9 mouse cellular contexts compared by ENCODE assay signal in genomic region chr13:55168958-55169369, GRCm38 (mm10). TPM values are rescaled to one million over a fixed set of nuclear protein-coding genes. Genes with fewer than 3 reads are reported as not detected.
DNase-seq lines count a peak whose midpoint lies in the region; ATAC-seq lines count a peak whose summit lies in the region.
"Had no signal": no experiment of that assay in that cellular context is flagged by ENCODE, and none has a peak within 500 bp of the region (broad histone marks: within the 10 kb centered on the region; RNA-seq: fewer than 3 reads in every experiment).

No protein-coding gene starts in this region.

- peak; percentile 35 for DNase-seq in adrenal gland, adult 2 months
- DNase-seq in adrenal gland, postnatal 36 days, result no peak
- DNase-seq in ZHBTc4 (ENCODE audit: low read depth, low spot score), result peak; percentile 46
- DNase-seq in kidney, postnatal 14 days, result peak; percentile 86
- peak; percentile 29 for DNase-seq in midbrain, embryonic 10.5 days (ENCODE audit: low spot score)
- DNase-seq in urinary bladder, postnatal 14 days (ENCODE audit: low spot score), result no peak

- 0 out of 2 replicates have a peak, but pooled peaks cover 2% of the 10 kb centered on the region for H3K27me3 ChIP-seq in heart, embryonic 16.5 days (ENCODE audit: control insufficient read depth, insufficient read depth, low read length)
- peaks cover 9% of the 10 kb centered on the region for H3K27me3 ChIP-seq in midbrain, embryonic 10.5 days (ENCODE audit: low read depth, poor library complexity, severe bottlenecking)
- H3K27me3 ChIP-seq in stomach, embryonic 14.5 days (ENCODE audit: control insufficient read depth, insufficient read depth, low read length), result no peaks in the 10 kb centered on the region

- H3K9ac ChIP-seq in heart, embryonic 16.5 days (ENCODE audit: low read length), result no peak overlapping the region
- H3K9ac ChIP-seq in stomach, embryonic 14.5 days (replicated peaks; ENCODE audit: low read depth, low read length), result no peak overlapping the region

- H3K9me3 ChIP-seq in heart, embryonic 16.5 days (replicated peaks; ENCODE audit: control insufficient read depth, low read length), result no peaks in the 10 kb centered on the region
- H3K9me3 ChIP-seq in midbrain, embryonic 10.5 days (replicated peaks), result no peaks in the 10 kb centered on the region
- H3K9me3 ChIP-seq in stomach, embryonic 14.5 days (ENCODE audit: control insufficient read depth, low read depth, low read length), result no peaks in the 10 kb centered on the region

- no peaks in the 10 kb centered on the region for H3K36me3 ChIP-seq in heart, embryonic 16.5 days (ENCODE audit: control insufficient read depth, insufficient read depth)
- no peaks in the 10 kb centered on the region for H3K36me3 ChIP-seq in midbrain, embryonic 10.5 days
- no peaks in the 10 kb centered on the region for H3K36me3 ChIP-seq in stomach, embryonic 14.5 days (ENCODE audit: control insufficient read depth, insufficient read depth, low read length)

- ATAC-seq in heart, embryonic 16.5 days (replicated peaks; ENCODE audit: extremely low read depth, insufficient read depth, low FRiP score), result peak; percentile 11; the same call in 1 of the 2 replicates
- peak; percentile 77; the same call in 1 of the 2 replicates for ATAC-seq in stomach, embryonic 14.5 days (ENCODE audit: insufficient number of reproducible peaks, insufficient read depth, low FRiP score, low read depth)

- peak overlapping the region; percentile 18; the same call in 1 of the 2 replicates for H3K27ac ChIP-seq in heart, embryonic 16.5 days (ENCODE audit: low read length)
- H3K27ac ChIP-seq in midbrain, embryonic 10.5 days (replicated peaks), result peak overlapping the region; percentile 65
- H3K27ac ChIP-seq in stomach, embryonic 14.5 days (ENCODE audit: low read length), result peak overlapping the region; percentile 70; the same call in 1 of the 2 replicates
- H3K27ac ChIP-seq: macrophage had no signal

- H3K4me1 ChIP-seq in heart, embryonic 16.5 days (ENCODE audit: control insufficient read depth, insufficient read depth, low read length), result peaks cover 11% of the 10 kb centered on the region
- H3K4me1 ChIP-seq in midbrain, embryonic 10.5 days, result peaks cover 29% of the 10 kb centered on the region
- H3K4me1 ChIP-seq in stomach, embryonic 14.5 days (ENCODE audit: control insufficient read depth, insufficient read depth, low read length), result peaks cover 11% of the 10 kb centered on the region; the same call in 1 of the 2 replicates

- H3K4me3 ChIP-seq in heart, embryonic 16.5 days (ENCODE audit: low read length), result no peak overlapping the region
- no peak overlapping the region for H3K4me3 ChIP-seq in midbrain, embryonic 10.5 days
- H3K4me3 ChIP-seq in stomach, embryonic 14.5 days (ENCODE audit: low read depth, low read length), result no peak overlapping the region

- no peak overlapping the region for H3K4me2 ChIP-seq in heart, embryonic 16.5 days (ENCODE audit: low read depth, low read length)
- H3K4me2 ChIP-seq in stomach, embryonic 14.5 days (replicated peaks; ENCODE audit: low read depth, low read length), result no peak overlapping the region

- WGBS in heart, embryonic 16.5 days, result 69% methylated on average over 13 of the region's 13 CpGs
- WGBS in midbrain, embryonic 10.5 days, result 85% methylated on average over 13 of the region's 13 CpGs
- 61% methylated on average over 13 of the region's 13 CpGs for WGBS in stomach, embryonic 14.5 days

RNA-seq across cellular contexts. Expression of gene Fgfr4, which starts 16.5 kb away (rescaled TPM):
- total RNA-seq in adrenal gland, adult 2 months (2021), result 10 to 100 TPM; 29.4 to 41.2 TPM
- polyA plus RNA-seq in adrenal gland, adult 2 months (2012; rRNA removed), result 46.5 and 82.7 TPM in 2 replicates
- 10 to 100 TPM; 35.9 to 61.1 TPM for total RNA-seq in adrenal gland, postnatal 36 days (2021)
- polyA plus RNA-seq in heart, embryonic 16.5 days (2015; fragmentation: Nextera tagmentation; extraction: Ambion mirVana), result 0.80 and 2.6 TPM in 2 replicates
- 0.25 and 0.35 TPM in 2 replicates for polyA plus RNA-seq in midbrain, embryonic 10.5 days (2016; fragmentation: Nextera tagmentation; extraction: Ambion mirVana)
- polyA plus RNA-seq in stomach, embryonic 14.5 days (2014; fragmentation: Nextera tagmentation; extraction: Ambion mirVana), result 7.3 and 7.8 TPM in 2 replicates
- polyA plus RNA-seq: macrophage had no signal

RNA-seq across cellular contexts. Expression of gene Gm17617, which starts 35.6 kb away (rescaled TPM):
- total RNA-seq in adrenal gland, adult 2 months (2021), result not detected
- polyA plus RNA-seq in adrenal gland, adult 2 months (2012; rRNA removed), result not detected in 2 replicates
- total RNA-seq in adrenal gland, postnatal 36 days (2021), result not detected
- not detected in 2 replicates for polyA plus RNA-seq in heart, embryonic 16.5 days (2015; fragmentation: Nextera tagmentation; extraction: Ambion mirVana)
- not detected in 2 replicates for polyA plus RNA-seq in midbrain, embryonic 10.5 days (2016; fragmentation: Nextera tagmentation; extraction: Ambion mirVana)
- not detected in 2 replicates for polyA plus RNA-seq in stomach, embryonic 14.5 days (2014; fragmentation: Nextera tagmentation; extraction: Ambion mirVana)
- polyA plus RNA-seq: macrophage had no signal

RNA-seq across cellular contexts. Expression of gene Nsd1, which starts 40.6 kb away (rescaled TPM):
- 10 to 100 TPM; 76.6 to 96.6 TPM for total RNA-seq in adrenal gland, adult 2 months (2021)
- 10.6 and 13.9 TPM in 2 replicates for polyA plus RNA-seq in adrenal gland, adult 2 months (2012; rRNA removed)
- total RNA-seq in adrenal gland, postnatal 36 days (2021), result 100 to 1,000 TPM; 103 to 115 TPM
- 38.1 and 40.5 TPM in 2 replicates for polyA plus RNA-seq in heart, embryonic 16.5 days (2015; fragmentation: Nextera tagmentation; extraction: Ambion mirVana)
- 70.7 and 72.9 TPM in 2 replicates for polyA plus RNA-seq in midbrain, embryonic 10.5 days (2016; fragmentation: Nextera tagmentation; extraction: Ambion mirVana)
- 96.3 and 97.6 TPM in 2 replicates for polyA plus RNA-seq in stomach, embryonic 14.5 days (2014; fragmentation: Nextera tagmentation; extraction: Ambion mirVana)

Comparison
In these comparisons a context has a peak if more than half of its experiments do, and no peak if none do; other contexts are left out.
1. DNase-seq: peak in adrenal gland, adult 2 months (single experiment), ZHBTc4 (single experiment), kidney, postnatal 14 days (single experiment) and midbrain, embryonic 10.5 days (single experiment); none in adrenal gland, postnatal 36 days (0 of 2) and urinary bladder, postnatal 14 days (single experiment).
2. H3K27ac ChIP-seq: peak in every context shown above with its lines; median percentile 70 in stomach, embryonic 14.5 days; 65 in midbrain, embryonic 10.5 days; 18 in heart, embryonic 16.5 days.